Mouse (Mus musculus) adrenal gland (tissue): ENCODE data around the gene Prdm2.

ENCODE experiments used
- intact Hi-C: fragments of 180-260 bp; cut with DNase I; formaldehyde crosslinking; loops from one replicate; pipeline ENCODE4 v1.15.1; 2025
- long read RNA-seq, 2 experiments: library from polyadenylated mRNA; unstranded; transcript quantifications; one replicate each; pipeline ENCODE4 v2.0.0; 2020; ENCODE audit warnings: borderline replicate concordance in 1 of 2; ENCODE audit not compliant: insufficient replicate concordance in 1 of 2

Gene Prdm2
- long read RNA-seq, experiment 1, partial matches to known transcripts, result 2 of 4 reads
- long read RNA-seq, experiment 1, other reads (novel, unspliced or antisense), result 2 of 4 reads
- long read RNA-seq, experiment 2, partial matches to known transcripts, result 2 of 7 reads
- long read RNA-seq, experiment 2, other reads (novel, unspliced or antisense), result 5 of 7 reads

- intact Hi-C loops, result loop anchor here (5.0 to 10.0 kb wide), 2 partner anchors 50 to 98 kb away; no protein-coding TSS in a partner anchor
These were observed at the start of gene Prdm2 for GRCm38 (mm10) chr4:143212341-143213174. TSS of gene Prdm2 (minus strand) at chr4:143212995.

GRCm38 (mm10) chr4:143259718-143260349 lies 47.0 kb upstream of the Prdm2 start:
- intact Hi-C loops, result no loop called here

- intact Hi-C loops, result no loop called here
These were observed 45.7 kb upstream of the Prdm2 start for GRCm38 (mm10) chr4:143258517-143258916.

DNA sequence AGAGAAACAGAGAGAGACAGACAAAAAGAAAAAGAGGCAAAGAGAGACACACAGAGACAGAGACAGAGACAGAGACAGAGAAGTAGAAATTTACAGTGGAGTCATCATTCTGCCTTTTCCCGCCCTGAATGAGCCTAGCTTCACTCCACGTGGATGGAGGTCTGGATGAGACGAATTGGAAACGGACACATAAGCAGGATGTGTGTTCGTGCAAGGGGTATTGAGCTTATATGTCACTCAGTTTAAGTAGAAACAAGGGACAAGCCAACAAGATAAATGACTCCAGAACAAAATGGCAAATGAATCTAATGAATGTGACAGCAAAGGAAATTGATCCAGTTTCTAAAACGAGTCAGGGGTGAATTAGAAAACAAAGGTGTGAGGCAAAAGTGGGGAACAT lies 45.2 kb upstream of the Prdm2 start:
- intact Hi-C loops, result no loop called here

DNA sequence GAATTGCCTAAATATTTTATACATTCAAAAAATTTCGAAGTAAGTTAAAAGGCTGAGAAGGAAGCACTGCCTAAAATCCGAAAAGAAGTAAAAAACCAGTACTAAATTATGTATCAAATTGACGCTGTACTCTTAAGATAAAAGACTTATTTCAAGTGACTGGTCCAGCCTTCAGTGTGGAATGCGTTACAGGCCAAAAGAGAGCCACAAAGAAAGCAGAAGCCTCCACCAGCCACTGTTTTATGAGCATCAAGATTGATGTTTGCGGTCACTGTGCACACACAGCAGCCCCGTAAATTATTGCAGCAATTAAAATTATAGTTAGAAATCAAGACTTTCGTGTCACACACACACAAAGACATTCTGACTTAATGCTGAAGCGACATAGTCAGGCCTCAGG lies 42.7 kb upstream of the Prdm2 start:
- intact Hi-C loops, result no loop called here

DNA sequence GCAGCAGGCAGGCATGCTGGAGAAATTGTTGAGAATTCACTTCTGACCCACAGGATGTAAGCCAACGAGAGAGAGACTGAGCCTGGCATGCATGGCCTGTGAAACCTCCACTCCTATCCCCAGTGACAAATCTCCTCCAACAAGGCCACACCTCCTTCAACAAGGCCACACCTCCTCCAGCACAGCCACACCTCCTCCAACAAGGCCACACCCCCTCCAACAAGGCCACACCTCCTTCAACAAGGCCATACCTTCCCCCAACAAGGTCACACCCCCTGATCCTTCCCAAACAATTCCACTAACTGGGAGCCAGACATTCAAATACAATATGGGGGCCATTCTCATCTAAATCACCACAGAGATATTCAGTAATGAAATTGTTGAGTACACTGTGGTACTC lies 40.6 kb upstream of the Prdm2 start:
- intact Hi-C loops, result no loop called here

DNA sequence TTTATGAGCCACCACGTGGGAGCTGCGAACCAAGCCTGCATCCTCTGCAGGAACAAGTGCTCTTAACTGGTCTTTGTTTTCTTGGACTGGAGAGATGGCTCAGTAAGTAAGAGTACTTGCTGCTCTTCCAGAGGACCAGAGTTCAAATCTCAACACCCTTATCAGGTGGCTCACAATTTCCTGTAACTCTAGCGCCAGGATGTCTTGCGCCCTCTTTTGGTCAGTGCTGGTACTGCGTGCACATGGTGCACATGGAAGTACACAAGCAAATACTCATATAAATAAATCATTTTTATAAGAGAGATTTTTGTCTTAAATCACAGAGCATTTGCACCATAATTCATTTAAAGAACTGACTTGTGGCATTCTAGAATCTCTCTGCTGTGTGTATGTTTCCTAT lies 35.3 kb upstream of the Prdm2 start:
- intact Hi-C loops, result no loop called here

DNA sequence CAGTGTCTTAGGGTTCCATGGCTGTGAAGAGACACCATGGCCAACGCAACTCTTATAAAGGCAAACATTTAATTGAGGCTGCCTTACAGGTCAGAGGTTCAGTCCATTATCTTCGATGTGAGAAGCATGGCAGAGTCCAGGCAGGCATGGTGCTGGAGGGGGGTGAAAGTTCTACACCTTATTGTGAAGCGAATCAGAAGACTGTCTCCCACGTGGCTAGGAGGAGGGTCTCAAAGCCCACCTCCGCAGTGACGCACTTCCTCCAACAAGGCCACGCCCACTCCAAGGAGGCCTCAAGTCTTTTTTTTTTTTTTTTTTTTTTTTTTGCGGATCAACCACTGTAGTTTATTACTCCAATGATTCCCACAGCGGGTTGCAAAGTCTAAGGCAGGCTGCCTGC lies 28.5 kb upstream of the Prdm2 start:
- intact Hi-C loops, result no loop called here

- intact Hi-C loops, result loop anchor here (5.0 kb wide), 1 partner anchor 127 kb away; no protein-coding TSS in a partner anchor
These were observed 26.9 kb upstream of the Prdm2 start for GRCm38 (mm10) chr4:143239615-143240201.

- intact Hi-C loops, result loop anchor here (5.0 kb wide), 1 partner anchor 127 kb away; no protein-coding TSS in a partner anchor
These were observed 26.3 kb upstream of the Prdm2 start for GRCm38 (mm10) chr4:143239117-143239516.

DNA sequence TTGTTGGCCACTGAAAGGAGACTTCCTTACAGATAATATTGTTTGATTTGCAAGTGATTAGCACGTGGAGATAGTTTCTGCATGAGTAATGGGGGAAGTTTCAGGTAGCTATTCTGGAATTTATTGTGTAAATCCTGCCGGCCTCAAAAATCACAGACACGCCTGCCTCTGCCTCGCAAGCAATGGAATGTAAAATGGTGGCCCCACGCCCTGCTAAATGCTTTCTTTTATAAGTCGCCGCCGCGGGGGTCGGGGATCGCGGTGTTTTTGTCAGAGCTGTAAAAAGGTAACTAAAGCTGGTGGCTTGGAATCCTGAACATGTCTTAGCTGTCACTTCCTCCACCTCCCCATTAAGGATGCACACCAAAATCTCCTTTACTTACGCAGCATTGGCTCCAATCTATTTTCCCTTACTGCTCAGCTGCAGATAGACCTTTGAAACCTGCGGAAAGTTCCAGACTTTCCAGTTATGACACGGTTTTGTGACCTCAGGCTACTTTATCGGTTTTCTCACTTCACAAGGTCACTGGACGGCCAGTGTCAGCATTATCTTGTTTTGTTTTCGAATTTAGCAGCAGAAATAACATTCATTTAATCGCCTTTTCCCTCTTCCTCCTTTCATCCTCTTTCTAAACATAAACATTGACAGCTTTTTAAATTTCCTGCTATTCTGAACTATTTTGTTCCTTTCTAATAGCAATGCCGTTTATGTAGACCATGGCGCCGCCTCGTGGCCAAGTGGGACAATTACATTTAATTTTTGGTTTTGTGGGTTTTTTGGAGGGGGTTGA lies 25.6 kb upstream of the Prdm2 start:
- intact Hi-C loops, result loop anchor here (1.0 to 5.0 kb wide), 2 partner anchors 126 to 211 kb away; no protein-coding TSS in a partner anchor

DNA sequence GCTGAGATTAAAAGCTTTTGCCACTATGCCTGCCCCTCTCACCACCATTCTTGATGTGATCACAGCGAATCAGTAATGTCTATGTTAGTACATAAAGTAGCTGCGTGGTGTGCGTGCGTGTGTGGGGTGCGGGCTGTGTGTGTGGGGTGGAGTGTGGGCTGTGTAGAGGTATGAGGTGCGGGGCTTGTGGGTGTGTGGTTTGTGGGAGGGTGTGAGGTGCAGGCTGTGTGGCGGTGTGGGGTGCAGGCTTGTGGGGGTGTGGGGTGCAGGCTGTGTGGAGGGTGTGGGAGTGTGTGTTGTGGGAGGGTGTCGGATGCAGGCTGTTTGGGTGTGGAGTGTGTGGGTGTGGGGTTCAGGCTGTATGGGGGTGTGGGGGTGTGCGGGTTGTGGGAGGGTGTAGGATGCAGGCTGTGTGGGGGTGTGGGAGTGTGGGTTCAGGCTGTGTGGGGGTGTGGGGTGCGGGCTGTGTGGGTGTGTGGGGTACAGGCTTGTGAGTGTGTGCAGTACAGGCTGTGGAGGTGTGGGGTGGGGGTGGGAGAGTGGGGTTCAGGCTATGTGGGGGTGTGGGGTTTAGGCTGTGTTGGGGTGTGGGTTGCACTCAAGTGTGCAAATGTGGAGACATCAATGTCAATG lies 19.1 kb upstream of the Prdm2 start:
- intact Hi-C loops, result no loop called here

- intact Hi-C loops, result no loop called here
These were observed 18.3 kb upstream of the Prdm2 start for GRCm38 (mm10) chr4:143231110-143231509.

DNA sequence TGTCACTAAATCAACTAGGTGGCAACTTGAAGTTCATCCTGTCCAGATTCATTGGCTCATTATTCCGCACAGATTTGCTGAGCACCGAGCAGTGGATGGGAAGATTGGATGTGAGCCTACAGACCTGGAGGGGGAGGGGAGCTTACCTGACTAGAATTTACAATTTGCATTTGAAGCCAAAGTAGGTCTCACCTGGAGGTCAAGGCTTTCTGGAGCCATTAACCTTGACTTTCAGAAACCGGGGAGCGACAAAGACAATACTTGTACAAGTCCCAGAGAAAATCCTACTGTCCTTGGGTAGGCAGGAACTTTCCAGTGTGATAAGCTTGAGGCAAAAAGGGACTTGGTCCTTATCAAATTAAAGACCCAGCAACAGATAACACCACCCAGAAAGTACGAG lies 15.2 kb upstream of the Prdm2 start:
- intact Hi-C loops, result no loop called here

DNA sequence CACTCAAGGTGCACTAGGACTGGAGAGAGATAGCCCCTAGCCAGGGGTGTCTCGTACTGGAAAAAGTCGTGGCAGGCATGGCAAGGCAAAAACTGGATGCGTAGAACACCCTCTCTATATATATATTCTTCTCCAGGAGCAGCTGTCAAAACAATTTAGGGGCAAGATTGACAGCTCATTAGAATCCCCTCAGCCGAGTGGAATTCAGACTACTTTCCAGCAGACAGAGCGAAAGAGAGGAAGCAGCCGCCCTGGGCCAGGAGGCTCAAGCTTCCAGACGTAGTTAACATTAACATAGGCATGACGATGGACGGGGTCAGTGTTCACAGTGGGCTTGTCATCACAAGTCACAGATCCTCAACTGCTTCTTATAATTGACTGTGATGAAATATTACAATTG lies 13.1 kb upstream of the Prdm2 start:
- intact Hi-C loops, result no loop called here

DNA sequence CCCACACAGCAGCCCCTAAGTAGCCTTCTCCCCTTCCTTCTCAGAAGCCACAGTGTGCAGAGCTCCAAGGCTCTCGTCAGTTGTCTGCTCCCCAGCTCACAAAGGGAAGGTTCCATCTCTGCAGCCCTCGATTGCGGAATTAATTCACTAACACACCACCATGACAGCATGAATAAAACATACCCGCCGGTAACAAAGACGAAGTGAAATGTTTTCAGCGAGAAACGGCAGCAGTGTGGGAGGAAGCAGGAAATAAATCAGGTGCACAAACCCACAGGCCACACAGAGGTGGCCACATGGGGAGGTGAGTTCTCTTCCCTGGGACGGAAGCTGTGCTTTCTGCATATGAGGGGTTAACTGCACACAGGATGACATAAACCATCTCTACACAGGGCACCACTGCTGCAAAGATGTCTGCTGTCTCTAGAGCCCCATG lies 6.5 kb upstream of the Prdm2 start:
- intact Hi-C loops, result loop anchor here (10.0 kb wide), 1 partner anchor 105 kb away; no protein-coding TSS in a partner anchor

GRCm38 (mm10) chr4:143218858-143219257 lies 6.1 kb upstream of the Prdm2 start:
- intact Hi-C loops, result loop anchor here (10.0 kb wide), 1 partner anchor 104 kb away; no protein-coding TSS in a partner anchor

GRCm38 (mm10) chr4:143217189-143217588 lies 4.4 kb upstream of the Prdm2 start:
- intact Hi-C loops, result loop anchor here (10.0 kb wide), 1 partner anchor 102 kb away; no protein-coding TSS in a partner anchor

DNA sequence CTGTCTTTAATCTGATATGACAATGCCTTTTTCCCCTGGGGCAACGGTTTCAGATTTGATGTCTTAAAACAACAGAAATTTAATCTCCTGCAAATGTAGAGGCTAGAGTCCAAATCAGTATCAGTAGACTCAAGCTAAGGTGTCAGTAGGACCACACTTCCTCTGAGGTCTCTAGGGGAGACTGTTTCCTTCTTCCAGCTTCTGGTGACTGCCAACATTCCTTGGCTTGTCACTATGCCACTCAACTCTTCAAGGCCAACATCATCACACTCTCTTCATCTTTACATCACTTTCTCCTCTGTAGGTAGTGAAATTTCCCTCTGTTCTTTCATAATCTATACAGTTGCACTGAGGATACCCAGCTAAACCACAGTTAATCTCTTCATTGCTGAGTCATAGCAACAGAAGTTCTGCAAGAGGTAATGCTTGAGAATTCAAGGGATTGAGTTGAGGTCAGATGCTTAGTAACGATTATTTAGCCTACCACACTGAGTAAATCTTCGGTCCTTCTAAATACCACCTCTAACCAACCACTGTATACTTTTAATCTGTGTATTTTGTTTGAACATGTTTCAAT lies 1.5 kb upstream of the Prdm2 start:
- intact Hi-C loops, result loop anchor here (5.0 to 10.0 kb wide), 2 partner anchors 52 to 100 kb away; no protein-coding TSS in a partner anchor

DNA sequence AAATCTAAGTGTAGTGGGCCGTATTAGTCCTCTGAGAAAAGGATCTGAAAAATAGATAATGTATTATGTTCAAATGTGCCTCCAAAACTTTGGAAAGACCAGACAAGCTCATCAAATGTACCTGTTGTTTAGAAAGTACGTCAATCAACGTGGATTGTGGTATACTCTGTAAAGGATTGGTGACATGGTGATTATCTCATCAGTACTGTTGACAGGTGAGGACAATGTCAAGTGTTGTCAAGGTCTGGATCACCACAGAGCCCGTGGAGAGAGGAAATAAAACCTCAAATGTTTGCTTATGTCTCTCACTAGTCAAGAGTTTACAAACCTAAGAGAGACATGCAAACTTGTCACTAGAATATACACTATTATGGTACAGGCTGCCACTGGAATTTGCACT lies 776 bp upstream of the Prdm2 start:
- intact Hi-C loops, result loop anchor here (5.0 to 10.0 kb wide), 2 partner anchors 51 to 99 kb away; no protein-coding TSS in a partner anchor
